Mouse (Mus musculus) megakaryocyte, embryonic 14.5 days (primary cell): ENCODE measurements around the gene Rai2. TPM values are rescaled to one million over a fixed set of nuclear protein-coding genes. Genes with fewer than 3 reads are reported as not detected.

Experiments
- H3K27me3 ChIP-seq: replicated peaks from 2 replicates; pipeline ENCODE3; 2012; ENCODE audit warnings: inconsistent platforms
- H3K36me3 ChIP-seq: replicated peaks from 2 replicates; pipeline ENCODE3; 2012; ENCODE audit warnings: low read length, inconsistent platforms, mixed read lengths
- H3K4me1 ChIP-seq: 2 replicates; pipeline ENCODE4 v1.6.1; 2012; ENCODE audit warnings: inconsistent platforms
- H3K4me3 ChIP-seq: replicated peaks from 2 replicates; pipeline ENCODE3; 2012; ENCODE audit warnings: moderate library complexity, mild to moderate bottlenecking, inconsistent platforms
- H3K9me3 ChIP-seq: 2 replicates; pipeline ENCODE4 v1.6.1; 2012; ENCODE audit warnings: inconsistent platforms
- FLI1 ChIP-seq: IDR thresholded peaks from 2 replicates; pipeline ENCODE4 v1.6.1; 2012; ENCODE audit warnings: low read length, inconsistent platforms, mixed read lengths
- GATA1 ChIP-seq: IDR thresholded peaks from 3 replicates; pipeline ENCODE4 v1.6.1; 2012; ENCODE audit warnings: mixed read lengths, low read length, inconsistent platforms, borderline replicate concordance
- polyA plus RNA-seq: library from polyadenylated mRNA; stranded (reverse); fragments of >175 nt; gene quantifications from 2 replicates; pipeline ENCODE4 v1.2.3, GENCODE M21; 2012; ENCODE audit warnings: low replicate concordance; ENCODE audit not compliant: insufficient read depth

Gene Rai2
- polyA plus RNA-seq, 1 experiment, result 0.66 TPM

DNA sequence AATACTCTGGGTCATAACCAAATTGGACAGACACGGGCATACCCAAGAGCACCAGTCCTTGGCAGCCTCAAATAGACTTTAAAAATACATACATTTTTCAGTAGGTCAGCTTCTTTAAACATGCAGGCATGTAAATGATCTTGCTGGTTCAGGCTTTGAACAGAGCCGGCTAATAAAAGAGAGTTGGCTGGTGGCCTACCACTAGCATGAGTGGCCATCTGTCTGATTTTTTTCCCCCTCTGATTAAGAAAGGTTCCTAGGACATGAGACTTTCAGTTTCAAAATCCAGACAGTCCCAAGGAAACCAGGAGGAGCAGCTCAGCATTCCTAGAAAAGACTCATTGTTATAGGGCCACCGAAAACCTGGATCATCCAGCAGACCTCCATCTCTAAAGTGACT is 15.0 kb downstream of the Rai2 start:
- H3K4me3 ChIP-seq, result no peak overlapping the region
- H3K4me1 ChIP-seq, result no peaks in the 10 kb centered on the region

DNA sequence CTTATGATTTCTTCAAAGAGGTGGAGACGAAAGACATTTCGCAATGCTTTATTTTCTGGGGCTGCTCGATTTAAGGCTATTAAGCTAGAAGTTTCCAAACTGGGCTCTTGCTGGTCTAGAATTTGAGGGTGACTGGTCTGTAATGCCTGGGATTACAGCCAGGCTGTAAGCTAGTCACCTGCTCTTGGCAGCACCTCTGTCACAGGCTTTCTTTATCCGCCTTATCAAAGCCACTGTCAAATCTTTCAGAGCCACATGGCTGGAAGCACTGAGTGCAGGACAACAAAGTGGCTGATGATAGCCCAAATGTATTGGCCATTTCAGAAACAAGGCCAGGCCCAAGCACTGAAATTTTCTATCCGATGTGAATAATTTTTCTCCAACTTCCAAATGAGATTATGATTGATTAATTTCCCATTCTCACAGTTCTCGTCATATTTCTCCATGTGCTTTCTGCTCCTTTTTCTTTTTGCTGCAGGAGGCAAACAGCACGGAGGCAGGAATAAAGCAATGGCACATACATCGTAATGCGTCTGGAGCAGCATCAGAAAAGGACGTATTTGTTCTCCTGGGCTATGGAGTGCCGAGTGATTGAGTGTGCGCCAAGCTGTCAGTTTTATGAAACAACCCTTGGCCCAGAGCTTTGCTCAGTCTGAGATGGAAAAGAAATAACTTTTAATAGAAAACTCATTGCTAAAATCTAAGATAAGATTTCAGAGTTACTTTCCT is 16.9 kb downstream of the Rai2 start:
- peaks cover 17% of the 10 kb centered on the region for H3K27me3 ChIP-seq
- no peaks in the 10 kb centered on the region for H3K4me1 ChIP-seq
- H3K36me3 ChIP-seq, result no peaks in the 10 kb centered on the region
- TF ChIP-seq FLI1 (no peak), GATA1 (no peak)
- no peaks in the 10 kb centered on the region for H3K9me3 ChIP-seq
- no peak overlapping the region for H3K4me3 ChIP-seq

More for the DNA sequence above, 15.0 kb downstream of the Rai2 start:
- H3K9me3 ChIP-seq, result no peaks in the 10 kb centered on the region
- H3K27me3 ChIP-seq, result peaks cover 18% of the 10 kb centered on the region
- no peaks in the 10 kb centered on the region for H3K36me3 ChIP-seq
- no peak for TF ChIP-seq GATA1
- TF ChIP-seq FLI1, result no peak

- H3K36me3 ChIP-seq, result no peaks in the 10 kb centered on the region
- no peaks in the 10 kb centered on the region for H3K4me1 ChIP-seq
- H3K4me3 ChIP-seq, result no peak overlapping the region
- peaks cover 21% of the 10 kb centered on the region for H3K27me3 ChIP-seq
- H3K9me3 ChIP-seq, result no peaks in the 10 kb centered on the region
- TF ChIP-seq GATA1 (no peak), FLI1 (no peak)
These were observed 17.4 kb downstream of the Rai2 start for GRCm38 (mm10) chrX:161734310-161734676.

DNA sequence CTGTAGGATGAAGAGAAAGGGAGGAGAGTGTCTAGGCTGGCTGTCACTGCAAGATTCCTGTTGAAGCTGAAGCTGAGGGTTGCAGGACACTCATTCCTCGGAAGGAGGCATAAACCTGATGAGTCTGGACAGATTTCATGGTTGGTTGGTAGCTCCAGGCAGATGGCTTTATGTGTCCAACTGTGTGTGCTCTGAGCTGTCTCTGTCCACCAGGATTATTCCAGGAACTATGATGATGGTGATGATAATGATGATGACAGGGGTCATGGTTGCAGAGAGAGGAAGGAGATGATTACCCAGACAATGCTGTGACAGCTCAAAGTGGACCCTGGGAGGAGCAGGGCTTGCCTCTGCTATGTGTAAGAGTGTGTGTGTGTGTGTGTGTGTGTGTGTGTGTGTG is 22.5 kb downstream of the Rai2 start:
- H3K27me3 ChIP-seq, result peaks cover 19% of the 10 kb centered on the region
- H3K4me1 ChIP-seq, result no peaks in the 10 kb centered on the region
- TF ChIP-seq GATA1 (no peak), FLI1 (no peak)
- H3K36me3 ChIP-seq, result no peaks in the 10 kb centered on the region
- no peak overlapping the region for H3K4me3 ChIP-seq
- H3K9me3 ChIP-seq, result no peaks in the 10 kb centered on the region

DNA sequence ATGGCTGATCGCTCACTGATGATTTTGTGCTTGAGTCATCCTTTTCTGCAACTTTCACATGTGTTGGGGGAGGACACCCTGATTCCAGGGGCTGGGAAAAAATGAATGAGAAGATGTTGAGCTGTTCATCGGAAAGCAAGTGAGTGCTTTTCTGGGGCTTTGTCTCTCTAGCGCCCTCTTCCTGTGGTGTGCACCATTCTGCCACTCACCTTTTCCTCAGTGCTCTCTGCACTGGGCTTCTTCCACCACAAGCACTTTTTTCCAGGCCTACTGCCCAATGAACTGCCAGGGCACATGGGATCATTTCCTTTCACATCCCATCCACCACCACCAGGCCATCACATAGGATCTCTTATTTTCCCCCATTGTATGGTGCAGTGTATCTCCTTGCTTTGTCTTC is 26.2 kb downstream of the Rai2 start:
- Histone ChIP-seq H3K27me3 (peaks cover 17% of the 10 kb centered on the region), H3K9me3 (no peaks in the 10 kb centered on the region), H3K4me3 (no peak overlapping the region), H3K4me1 (no peaks in the 10 kb centered on the region), H3K36me3 (no peaks in the 10 kb centered on the region)
- TF ChIP-seq GATA1, result no peak
- no peak for TF ChIP-seq FLI1

DNA sequence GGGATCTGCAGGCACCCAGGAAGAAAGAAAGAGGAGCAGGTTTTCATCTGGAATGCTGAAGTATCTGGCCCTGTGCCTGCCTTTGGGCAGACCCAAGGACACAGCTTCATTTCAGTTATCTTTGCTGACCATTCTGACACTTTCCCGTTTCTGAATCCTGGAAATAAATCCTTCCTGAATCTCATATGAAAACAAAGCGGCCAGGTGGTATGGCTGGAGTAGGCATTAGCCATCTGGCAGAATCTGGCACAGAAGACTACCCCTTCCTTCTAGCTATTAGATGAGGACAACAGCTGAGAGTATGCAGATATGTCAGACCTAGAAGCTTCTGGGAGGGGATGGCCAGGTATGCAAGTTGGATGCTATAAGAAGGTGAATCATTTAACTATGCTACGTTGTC is 28.4 kb downstream of the Rai2 start:
- H3K9me3 ChIP-seq, result no peaks in the 10 kb centered on the region
- peaks cover 11% of the 10 kb centered on the region for H3K27me3 ChIP-seq
- no peaks in the 10 kb centered on the region for H3K36me3 ChIP-seq
- no peaks in the 10 kb centered on the region for H3K4me1 ChIP-seq
- TF ChIP-seq FLI1, result no peak
- TF ChIP-seq GATA1, result no peak
- no peak overlapping the region for H3K4me3 ChIP-seq

DNA sequence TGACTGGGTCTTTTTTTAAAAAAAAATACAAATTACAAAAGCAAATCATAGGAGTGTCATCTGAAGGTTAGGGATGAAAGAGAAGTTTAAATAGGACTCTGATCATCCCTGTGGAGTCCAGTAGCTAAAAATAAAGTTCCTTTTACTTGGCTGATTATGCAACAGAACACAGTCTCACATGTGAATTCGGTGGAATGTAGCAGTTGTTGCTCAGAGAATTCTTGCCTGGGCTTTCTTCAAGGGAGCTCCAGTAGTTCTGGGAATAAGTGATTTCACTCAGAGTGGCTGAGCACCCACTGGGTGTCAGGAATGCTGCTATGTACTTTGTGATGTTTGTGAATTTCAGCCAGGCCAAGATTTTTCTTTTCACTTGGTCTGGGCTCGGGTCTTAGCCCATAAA is 30.5 kb downstream of the Rai2 start:
- Histone ChIP-seq H3K36me3 (no peaks in the 10 kb centered on the region), H3K4me1 (no peaks in the 10 kb centered on the region), H3K9me3 (no peaks in the 10 kb centered on the region), H3K4me3 (no peak overlapping the region), H3K27me3 (peaks cover 11% of the 10 kb centered on the region)
- TF ChIP-seq FLI1, result no peak
- TF ChIP-seq GATA1, result no peak

- H3K36me3 ChIP-seq, result no peaks in the 10 kb centered on the region
- H3K27me3 ChIP-seq, result peaks cover 12% of the 10 kb centered on the region
- no peak overlapping the region for H3K4me3 ChIP-seq
- H3K9me3 ChIP-seq, result no peaks in the 10 kb centered on the region
- no peaks in the 10 kb centered on the region for H3K4me1 ChIP-seq
- no peak for TF ChIP-seq GATA1
- no peak for TF ChIP-seq FLI1
These were observed 36.6 kb downstream of the Rai2 start for GRCm38 (mm10) chrX:161753514-161753913.

GRCm38 (mm10) chrX:161776321-161776962 is 59.6 kb downstream of the Rai2 start:
- Histone ChIP-seq H3K36me3 (no peaks in the 10 kb centered on the region), H3K9me3 (peaks cover 9% of the 10 kb centered on the region), H3K4me1 (no peaks in the 10 kb centered on the region), H3K27me3 (peaks cover 17% of the 10 kb centered on the region), H3K4me3 (no peak overlapping the region)
- TF ChIP-seq FLI1, result no peak
- TF ChIP-seq GATA1, result no peak

DNA sequence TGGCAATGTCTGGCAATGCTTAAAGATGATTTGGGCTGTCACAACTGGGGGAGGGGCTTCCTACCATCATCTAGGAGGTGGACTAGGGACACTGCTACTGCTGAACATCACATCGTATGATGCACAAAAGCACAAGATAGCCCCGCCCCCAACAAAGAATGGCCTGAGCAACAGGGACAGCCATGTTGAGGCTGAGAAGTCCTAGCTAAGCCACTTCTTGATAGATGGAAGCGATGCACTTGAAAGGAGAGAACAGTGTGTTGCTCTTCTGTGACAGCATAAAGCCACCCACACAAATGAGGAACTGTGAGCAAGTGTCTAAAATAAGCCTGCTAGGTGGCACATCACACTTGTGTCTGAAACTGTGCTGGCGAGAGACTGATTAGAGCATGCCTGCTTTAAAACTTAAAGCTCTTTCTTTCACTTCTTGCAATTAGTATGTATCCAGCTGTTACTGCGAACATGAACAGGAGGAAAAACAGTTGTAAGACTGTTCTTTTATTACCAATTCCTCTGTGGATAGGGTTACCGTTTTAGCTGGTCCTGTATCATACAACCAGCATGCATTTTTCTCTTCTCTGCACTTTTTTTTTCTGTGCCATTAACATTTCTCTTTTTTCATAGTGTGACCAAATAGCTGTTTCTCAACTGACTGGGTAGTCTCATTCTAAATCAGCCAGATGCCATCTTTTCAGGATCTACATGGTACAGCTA is 63.6 kb downstream of the Rai2 start:
- no peaks in the 10 kb centered on the region for H3K36me3 ChIP-seq
- TF ChIP-seq GATA1, result no peak
- no peak for TF ChIP-seq FLI1
- peaks cover 9% of the 10 kb centered on the region for H3K9me3 ChIP-seq

More for the DNA sequence above, 63.6 kb downstream of the Rai2 start:
- H3K4me1 ChIP-seq, result no peaks in the 10 kb centered on the region
- peaks cover 18% of the 10 kb centered on the region for H3K27me3 ChIP-seq
- H3K4me3 ChIP-seq, result no peak overlapping the region
